Mouse (Mus musculus) gastrocnemius, postnatal 4 days (tissue): ENCODE results near the gene Vmn2r61. TPM values are rescaled to one million over a fixed set of nuclear protein-coding genes. Genes with fewer than 3 reads are reported as not detected.

Source experiments
- DNase-seq, 2 experiments: peaks; one replicate each; pipeline ENCODE4 v3.0.0; 2021 to 2022; ENCODE audit warnings: low spot score in 2 of 2, mixed read lengths in 2 of 2
- long read RNA-seq, 2 experiments: library from polyadenylated mRNA; stranded (forward); transcript quantifications; one replicate each; pipeline ENCODE4 v2.0.0; 2021
- total RNA-seq, 2 experiments: library from RNA; stranded (reverse); gene quantifications; 2 replicates each; pipeline ENCODE4 v1.2.3; 2021

Gene Vmn2r61
- total RNA-seq = not detected
- long read RNA-seq, experiment 1 = 0 reads
- long read RNA-seq, experiment 2 = 0 reads

DNA sequence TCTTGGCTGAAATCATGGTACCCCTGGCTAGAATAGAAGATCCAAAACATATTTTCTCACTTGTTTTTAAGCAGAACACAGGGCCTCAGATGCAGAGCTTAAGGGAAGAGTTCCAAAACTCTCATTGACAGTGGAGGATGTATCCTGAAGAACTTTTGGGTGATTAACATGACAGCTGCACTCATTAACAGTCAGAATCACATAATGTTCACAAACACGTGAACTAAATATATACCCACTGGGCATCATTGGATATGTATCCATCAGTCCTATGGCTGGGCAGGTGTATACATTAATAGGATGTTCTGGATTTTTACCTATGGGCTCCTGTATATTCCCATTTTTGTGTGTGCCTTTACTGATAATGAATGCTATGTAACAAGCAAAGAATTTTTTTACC, at the start of gene Vmn2r61:
Gene Vmn2r61, plus strand, starts transcription at position 301 of the 400 bp plus-strand sequence.
- no peak for DNase-seq

Other genes starting within 250 kb of the Vmn2r61 start
- not detected for gene Vmn2r59, start 201.0 kb upstream of the Vmn2r61 start, total RNA-seq
- gene Vmn2r60, start 152.3 kb upstream of the Vmn2r61 start, total RNA-seq = not detected
- gene 4933421I07Rik, start 188.1 kb downstream of the Vmn2r61 start, total RNA-seq = not detected
- gene Zfp141, start 245.7 kb downstream of the Vmn2r61 start, total RNA-seq = 1 to 10 TPM; 7.8 to 9.2 TPM